Mouse (Mus musculus) lung, adult 2 months (tissue): ENCODE measurements around the gene Cfap46. TPM values are rescaled to one million over a fixed set of nuclear protein-coding genes. Genes with fewer than 3 reads are reported as not detected.

ENCODE experiments used
- DNase-seq: peaks from one replicate; pipeline ENCODE4 v3.0.0; 2022
- H3K4me1 ChIP-seq: fragments of 200-500 bp; 2 replicates; pipeline ENCODE4 v1.6.1; 2011; ENCODE audit warnings: low read length; ENCODE audit not compliant: control insufficient read depth, insufficient read depth
- H3K4me3 ChIP-seq: fragments of 200-500 bp; replicated peaks from 2 replicates; pipeline ENCODE3; 2011; ENCODE audit warnings: low read depth, mild to moderate bottlenecking, control low read depth, low read length; ENCODE audit errors: extremely low read depth
- CTCF ChIP-seq: fragments of 200-500 bp; IDR thresholded peaks from 2 replicates; pipeline ENCODE4 v1.5.1; 2011; ENCODE audit warnings: mild to moderate bottlenecking, low read length, control low read depth; ENCODE audit not compliant: insufficient read depth
- POLR2A ChIP-seq: fragments of 200-500 bp; IDR thresholded peaks from 2 replicates; pipeline ENCODE4 v1.6.1; 2011; ENCODE audit warnings: low read depth, mild to moderate bottlenecking, control low read depth, low read length, borderline replicate concordance; ENCODE audit errors: extremely low read depth
- WGBS: fragments of 180-500 bp; shearing (Covaris S2); methylation state at CpG from one replicate; pipeline ENCODE4 v1.1.7; 2018; 5-methylcytosine and 5-hydroxymethylcytosine counted together
- polyA plus RNA-seq: library from polyadenylated mRNA; depleted of rRNA; stranded (reverse); fragments of >200 nt; gene quantifications from 2 replicates; pipeline ENCODE4 v1.2.3, GENCODE M21; 2012; rRNA removed

Cfap46 gene
- polyA plus RNA-seq = 9.8 and 13.5 TPM in 2 replicates

DNA sequence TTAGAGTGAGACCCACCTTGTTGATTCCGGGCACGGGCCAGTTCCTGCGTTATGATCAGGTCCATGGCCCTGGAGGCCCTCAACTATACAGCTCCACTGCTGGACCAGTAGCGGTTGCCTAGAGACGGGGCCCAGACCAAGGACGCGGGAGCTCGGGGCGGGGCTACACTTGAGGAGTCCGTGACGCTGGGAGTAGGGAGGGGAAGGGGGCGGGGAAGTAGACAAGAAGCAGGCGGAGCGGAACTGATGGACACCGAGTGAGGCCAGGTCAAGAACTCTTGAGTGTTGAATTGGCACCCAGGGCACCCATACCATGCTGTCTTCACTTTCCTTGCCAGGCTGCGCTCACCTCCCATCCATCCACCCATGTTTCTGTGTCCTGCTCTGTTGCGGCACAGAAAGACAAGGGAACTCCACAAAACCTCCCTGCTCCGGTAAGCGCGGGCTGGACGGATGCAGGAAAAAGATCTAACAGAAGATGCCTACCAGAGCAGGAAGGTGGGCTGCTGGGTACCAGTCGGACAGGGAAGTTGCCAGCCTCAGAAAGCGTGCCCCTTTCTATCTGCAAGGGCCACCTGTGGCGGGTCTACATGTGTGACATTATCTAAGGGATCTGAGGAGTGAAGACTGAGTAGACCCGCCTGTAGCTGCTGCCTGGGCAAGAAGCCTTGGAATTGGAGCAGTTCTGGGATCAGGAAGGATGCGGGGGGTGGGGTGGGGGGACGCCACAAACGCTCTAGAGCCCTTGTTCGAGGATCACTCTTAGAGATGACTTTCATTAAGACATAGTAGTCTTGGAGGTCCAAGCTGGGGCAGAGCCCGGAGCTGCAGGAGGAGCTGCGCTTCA is at the start of gene Cfap46:
Cfap46 (minus strand) TSS at position 112 of the 847 bp plus-strand sequence.
- TF ChIP-seq CTCF (no peak), POLR2A (no peak)
- 2% methylated on average over 31 of the region's 31 CpGs for WGBS
- peak; percentile 80 for DNase-seq
- Histone ChIP-seq H3K4me1 (no peaks in the 10 kb centered on the region), H3K4me3 (peak within 1 kb of the TSS; percentile 83)

DNA sequence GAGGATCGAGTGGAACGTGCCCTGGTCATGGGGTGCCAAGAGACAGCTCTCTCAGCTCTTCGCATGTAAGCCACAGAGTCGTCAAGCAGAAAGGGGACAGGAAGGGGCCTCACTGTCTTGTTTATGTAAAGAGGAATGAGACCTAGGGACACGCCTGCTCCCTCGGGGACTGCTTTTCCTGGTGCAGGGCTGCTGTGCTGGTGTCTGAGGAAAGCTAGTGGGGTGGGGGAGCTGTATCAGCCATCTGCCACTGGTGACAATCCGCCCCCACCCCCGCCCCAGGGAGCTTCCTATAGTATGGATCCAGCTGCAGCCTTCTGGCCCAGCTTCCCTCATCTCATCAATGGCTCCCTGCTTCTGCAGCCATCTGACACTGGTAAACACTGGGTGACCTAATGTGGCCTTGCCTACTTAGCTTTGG is 47.7 kb upstream of the Cfap46 start:
- TF ChIP-seq POLR2A (no peak), CTCF (no peak)
- Histone ChIP-seq H3K4me3 (no peak overlapping the region), H3K4me1 (0 out of 2 replicates have a peak, but pooled peaks cover 5% of the 10 kb centered on the region)
- WGBS = 15% methylated on average over 8 of the region's 8 CpGs
- no peak for DNase-seq

DNA sequence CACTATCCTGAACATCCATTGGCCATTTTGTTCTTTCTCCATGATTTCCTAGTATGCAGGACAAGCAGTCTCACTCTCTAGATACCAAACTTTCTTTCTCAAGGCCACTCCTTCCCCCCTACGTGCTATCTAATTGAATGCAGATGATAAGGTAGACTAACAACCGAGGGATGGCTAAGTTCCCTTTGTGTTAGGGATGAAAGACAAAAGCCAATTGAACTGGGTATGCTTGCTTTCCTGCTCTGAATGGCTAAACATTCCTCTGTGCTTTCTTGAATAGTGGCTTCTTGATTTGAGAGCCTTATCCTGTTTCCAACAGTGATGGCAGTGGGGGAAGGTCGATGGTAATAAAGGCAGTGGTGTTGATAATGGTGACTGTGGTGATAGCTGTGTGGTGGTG is 43.5 kb upstream of the Cfap46 start:
- 43% methylated on average over 3 of the region's 3 CpGs for WGBS
- no peak overlapping the region for H3K4me3 ChIP-seq
- DNase-seq = no peak
- H3K4me1 ChIP-seq = 0 out of 2 replicates have a peak, but pooled peaks cover 5% of the 10 kb centered on the region
- TF ChIP-seq POLR2A (no peak), CTCF (no peak)

DNA sequence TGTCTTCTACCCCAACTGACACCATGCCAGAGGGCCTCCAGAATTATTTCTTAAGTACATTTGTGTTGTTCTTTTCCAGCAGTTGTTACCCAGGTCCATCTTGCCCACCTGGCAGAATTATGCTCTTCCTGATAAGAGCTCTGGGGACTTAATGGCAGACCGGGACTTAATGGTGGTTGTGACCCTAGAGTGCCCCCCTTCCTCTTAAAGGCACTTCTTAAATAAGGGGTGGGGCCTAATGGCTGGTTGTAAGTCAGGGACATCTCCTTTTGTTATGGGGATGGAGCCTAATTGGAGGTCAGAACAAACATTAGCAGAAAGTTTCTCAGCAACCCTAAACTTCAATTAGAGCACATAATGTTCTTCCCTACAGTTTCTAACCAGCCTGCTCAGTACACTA is 42.0 kb upstream of the Cfap46 start:
- TF ChIP-seq CTCF (no peak), POLR2A (no peak)
- H3K4me3 ChIP-seq = no peak overlapping the region
- DNase-seq = no peak
- no peaks in the 10 kb centered on the region for H3K4me1 ChIP-seq
- WGBS = 42% methylated on average over 1 of the region's 1 CpGs

DNA sequence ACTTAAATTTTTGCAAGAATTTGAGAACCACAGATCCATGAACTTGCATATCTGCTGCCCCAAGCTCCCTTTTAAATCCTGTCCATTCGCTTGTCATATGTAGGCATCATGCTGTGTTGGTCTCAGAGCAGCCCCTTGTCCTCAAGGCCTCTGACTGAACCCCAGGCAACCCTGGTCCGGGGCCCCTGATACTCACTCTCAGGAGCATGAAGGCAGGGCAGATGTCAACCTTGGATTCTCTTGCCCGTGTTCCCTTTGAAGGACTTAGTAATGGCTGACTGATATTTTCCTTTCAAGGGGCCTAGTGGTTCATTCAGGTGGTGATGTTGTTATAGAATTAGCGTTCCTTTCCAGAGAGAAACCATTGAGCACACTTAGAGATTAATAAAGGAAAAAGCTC is 40.4 kb upstream of the Cfap46 start:
- TF ChIP-seq POLR2A = no peak
- TF ChIP-seq CTCF = no peak
- WGBS = 86% methylated on average over 4 of the region's 4 CpGs
- no peak for DNase-seq
- H3K4me1 ChIP-seq = no peaks in the 10 kb centered on the region
- H3K4me3 ChIP-seq = no peak overlapping the region

DNA sequence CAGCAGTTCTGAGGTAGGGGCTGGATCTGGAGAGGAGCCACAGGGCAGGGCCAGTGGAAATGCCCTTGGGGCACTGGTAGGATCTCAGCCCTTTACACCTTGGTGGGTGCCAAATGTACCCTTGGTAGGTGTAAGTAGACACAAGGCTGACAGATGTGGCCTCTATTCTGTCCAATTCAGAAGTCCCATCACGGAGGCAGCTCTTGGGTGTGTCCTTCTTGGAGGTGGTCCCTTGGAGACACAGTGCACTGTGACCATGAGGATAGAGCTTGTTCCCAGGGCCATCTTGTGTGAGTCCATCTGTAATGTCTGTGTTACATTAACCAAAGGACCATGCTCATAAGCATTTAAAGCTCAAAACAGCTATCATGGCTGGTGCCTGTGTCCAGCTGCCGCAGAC is 37.6 kb upstream of the Cfap46 start:
- 92% methylated on average over 2 of the region's 2 CpGs for WGBS
- DNase-seq = no peak
- no peak for TF ChIP-seq CTCF
- no peak for TF ChIP-seq POLR2A

DNA sequence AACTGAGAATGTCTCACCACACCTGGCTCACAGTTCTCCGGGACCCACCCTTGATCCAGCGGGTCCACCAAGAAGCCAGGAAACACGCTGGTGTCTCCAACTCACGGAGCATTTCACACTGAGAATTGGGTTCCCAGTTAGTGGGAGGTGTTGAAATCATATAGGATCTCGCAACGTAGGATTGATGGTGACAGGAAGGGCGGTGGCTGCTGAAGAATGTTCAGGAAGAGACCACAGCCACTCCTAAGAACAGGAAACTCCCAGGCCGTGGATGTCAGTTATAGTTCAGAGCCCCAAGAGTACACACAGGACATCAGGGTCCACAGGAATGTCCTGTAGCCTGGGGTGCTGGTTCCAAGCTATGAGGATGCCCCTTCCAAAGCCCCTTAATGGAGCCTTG is 34.2 kb upstream of the Cfap46 start:
- WGBS = 51% methylated on average over 8 of the region's 8 CpGs
- Histone ChIP-seq H3K4me1 (no peaks in the 10 kb centered on the region; the same call in 1 of the 2 replicates), H3K4me3 (no peak overlapping the region)
- no peak for TF ChIP-seq CTCF
- TF ChIP-seq POLR2A = no peak
- no peak for DNase-seq

More for the DNA sequence above, 37.6 kb upstream of the Cfap46 start:
- no peaks in the 10 kb centered on the region; the same call in 1 of the 2 replicates for H3K4me1 ChIP-seq
- H3K4me3 ChIP-seq = no peak overlapping the region

DNA sequence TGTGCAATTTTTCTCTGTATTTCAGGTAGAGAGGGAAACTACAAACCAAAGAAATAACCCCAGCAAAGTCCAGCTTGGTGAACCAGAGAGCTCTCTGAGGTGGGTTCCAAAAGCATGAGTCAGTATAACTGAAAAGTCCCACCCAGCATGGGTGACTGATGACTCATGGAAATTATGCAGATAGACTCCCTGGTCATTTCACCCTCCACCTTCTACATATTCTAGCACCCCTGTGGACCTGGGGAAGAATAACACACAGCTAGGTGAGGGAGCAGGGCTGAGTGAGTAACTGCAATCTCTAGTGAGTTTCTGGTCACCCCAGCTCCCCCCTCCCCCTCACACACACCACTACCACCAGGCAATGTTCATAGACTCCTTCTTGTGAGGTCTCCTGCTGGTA is 28.2 kb upstream of the Cfap46 start:
- no peak overlapping the region for H3K4me3 ChIP-seq
- no peak for TF ChIP-seq POLR2A
- no peak for TF ChIP-seq CTCF
- DNase-seq = no peak
- no peaks in the 10 kb centered on the region for H3K4me1 ChIP-seq

DNA sequence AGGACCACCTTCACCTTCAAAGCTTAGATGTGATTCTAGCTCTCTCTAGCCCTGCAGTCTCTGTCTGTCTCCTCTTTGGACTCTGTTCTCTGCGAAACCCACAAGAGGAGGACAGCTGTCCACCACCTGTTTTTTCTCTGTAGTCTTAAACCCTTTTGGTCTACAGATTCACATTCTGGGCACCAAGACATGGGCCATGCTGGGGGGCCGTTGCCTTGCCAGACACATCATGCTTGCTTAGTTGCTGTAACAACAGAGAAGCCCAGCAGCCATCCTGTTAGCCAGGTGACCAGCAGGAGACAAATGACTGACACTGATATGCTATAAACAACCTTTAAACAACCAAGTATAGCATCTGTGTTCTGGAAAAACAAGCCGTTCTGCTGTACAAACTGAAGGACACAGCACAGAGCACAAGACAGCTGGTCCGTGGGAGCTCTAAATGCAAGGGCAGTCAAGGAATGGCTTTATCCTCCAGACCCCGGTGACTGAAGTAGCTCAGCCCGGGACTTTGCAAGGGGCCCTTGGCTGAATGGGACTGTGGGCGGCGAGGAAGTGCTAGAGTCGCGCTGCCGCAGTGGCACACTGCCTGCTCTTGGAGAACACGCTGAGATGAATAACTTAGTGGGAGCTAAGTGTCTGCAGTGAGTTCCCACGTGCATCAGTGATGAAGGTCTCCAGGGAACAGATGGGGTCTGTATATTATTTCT is 22.9 kb upstream of the Cfap46 start:
- H3K4me1 ChIP-seq = no peaks in the 10 kb centered on the region
- no peak overlapping the region for H3K4me3 ChIP-seq
- no peak for TF ChIP-seq CTCF
- TF ChIP-seq POLR2A = no peak
- 44% methylated on average over 13 of the region's 13 CpGs for WGBS
- DNase-seq = no peak

DNA sequence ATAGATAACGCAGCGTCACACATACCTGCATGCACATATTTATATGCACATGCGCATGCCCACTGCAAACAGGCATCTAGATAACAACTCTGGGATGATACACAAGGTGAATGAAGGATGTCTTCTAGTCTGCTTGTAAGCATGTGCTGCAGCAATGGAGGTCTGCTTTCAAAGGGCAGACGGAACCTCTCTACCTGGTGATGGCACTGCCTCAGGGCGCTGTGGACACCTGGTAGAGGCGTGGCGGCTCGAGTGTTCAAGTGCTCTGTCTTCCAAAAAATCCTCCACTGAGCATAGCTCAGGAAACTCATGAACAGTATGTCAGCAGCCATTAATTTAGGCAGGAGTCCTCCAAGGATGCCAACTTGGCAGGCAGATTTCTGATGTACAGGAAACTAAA is 22.2 kb upstream of the Cfap46 start:
- 91% methylated on average over 8 of the region's 8 CpGs for WGBS
- H3K4me3 ChIP-seq = no peak overlapping the region
- DNase-seq = no peak
- H3K4me1 ChIP-seq = no peaks in the 10 kb centered on the region
- TF ChIP-seq POLR2A (no peak), CTCF (no peak)

DNA sequence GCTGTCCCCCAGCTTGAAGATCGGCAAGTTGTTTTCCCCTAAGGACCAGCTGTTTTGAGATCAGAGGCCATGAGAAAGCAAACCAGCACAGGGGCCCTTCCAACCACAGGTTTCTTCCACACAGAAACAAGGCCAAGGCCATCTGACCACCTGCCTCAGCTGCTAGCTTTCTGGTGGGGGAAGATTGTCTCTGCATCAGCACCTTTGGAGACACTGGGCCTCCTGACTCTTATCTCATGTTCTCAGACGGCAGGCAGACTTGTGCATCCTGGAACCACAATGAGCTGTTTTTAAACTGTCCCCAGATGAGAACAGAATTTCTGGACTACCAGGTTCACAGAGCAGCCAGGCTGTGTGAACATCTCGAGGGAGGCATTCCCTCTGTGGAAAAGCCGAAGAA is 21.5 kb upstream of the Cfap46 start:
- Histone ChIP-seq H3K4me1 (no peaks in the 10 kb centered on the region), H3K4me3 (no peak overlapping the region)
- DNase-seq = no peak
- TF ChIP-seq CTCF (no peak), POLR2A (no peak)
- WGBS = 59% methylated on average over 4 of the region's 4 CpGs
